Mouse (Mus musculus) kidney, postnatal 0 days (tissue): ENCODE data around the gene Bmpr2. TPM values are rescaled to one million over a fixed set of nuclear protein-coding genes. Genes with fewer than 3 reads are reported as not detected.

ENCODE experiments used
- ATAC-seq: fragments of 200-750 bp; cut with Nextera tagmentation; replicated peaks from 2 replicates; pipeline ENCODE4 v1.8.0; 2017; ENCODE audit warnings: low read depth, moderate number of reproducible peaks, moderate TSS enrichment, moderate library complexity; ENCODE audit not compliant: low FRiP score
- DNase-seq: peaks from one replicate; pipeline ENCODE4 v3.0.0-alpha.2; 2016; ENCODE audit warnings: low spot score
- H3K27ac ChIP-seq: fragments of 300-500 bp; sonication (generic); 2 replicates; pipeline ENCODE4 v1.5.1; 2014; ENCODE audit warnings: mild to moderate bottlenecking
- H3K27me3 ChIP-seq: fragments of 300-500 bp; sonication (generic); 2 replicates; pipeline ENCODE4 v1.6.1; 2014; ENCODE audit warnings: low read length, mixed read lengths; ENCODE audit not compliant: insufficient read depth
- H3K36me3 ChIP-seq: fragments of 300-500 bp; sonication (generic); 2 replicates; pipeline ENCODE4 v1.6.1; 2014; ENCODE audit warnings: low read length, mixed read lengths; ENCODE audit not compliant: insufficient read depth
- H3K4me1 ChIP-seq: fragments of 300-500 bp; sonication (generic); replicated peaks from 2 replicates; pipeline ENCODE4 v1.6.1; 2014; ENCODE audit warnings: antibody characterized with exemption, low read length, mixed read lengths; ENCODE audit not compliant: insufficient read depth
- H3K4me2 ChIP-seq: fragments of 300-500 bp; sonication (generic); 2 replicates; pipeline ENCODE4 v1.6.1; 2014; ENCODE audit warnings: mild to moderate bottlenecking, low read length, moderate library complexity, mixed read lengths
- H3K4me3 ChIP-seq: fragments of 300-500 bp; sonication (generic); replicated peaks from 2 replicates; pipeline ENCODE4 v1.5.1; 2014; ENCODE audit warnings: low read depth, low read length
- H3K9ac ChIP-seq: fragments of 300-500 bp; sonication (generic); 2 replicates; pipeline ENCODE4 v1.6.1; 2014; ENCODE audit warnings: low read depth, low read length
- H3K9me3 ChIP-seq: fragments of 300-500 bp; sonication (generic); replicated peaks from 2 replicates; pipeline ENCODE4 v1.6.1; 2016; ENCODE audit warnings: low read length, inconsistent platforms, mixed read lengths
- CTCF ChIP-seq: IDR thresholded peaks from 2 replicates; pipeline ENCODE4 v1.5.1; 2016; ENCODE audit warnings: antibody characterized with exemption, low read depth, mild to moderate bottlenecking, moderate library complexity
- WGBS: fragments of 180-500 bp; shearing (Covaris S2); extraction: QIAGEN DNeasy Blood & Tissue Kit; methylation state at CpG from one replicate; pipeline ENCODE4 v1.1.7; 2014; 5-methylcytosine and 5-hydroxymethylcytosine counted together
- polyA plus RNA-seq: library from polyadenylated mRNA; unstranded; fragments of >200 nt; fragmentation: Nextera tagmentation; extraction: Ambion mirVana; gene quantifications from 2 replicates; pipeline ENCODE4 v1.2.1, GENCODE M21; 2015

Gene Bmpr2
- polyA plus RNA-seq, 1 experiment from 2014 or later: 9.3 TPM

GRCm38 (mm10) chr1:59771871-59772270 is 8.7 kb downstream of the Bmpr2 start:
- Histone ChIP-seq H3K9me3 (no peaks in the 10 kb centered on the region), H3K4me2 (no peak overlapping the region), H3K4me1 (peaks cover 6% of the 10 kb centered on the region; the same call in 1 of the 2 replicates), H3K9ac (no peak overlapping the region), H3K36me3 (no peaks in the 10 kb centered on the region), H3K4me3 (no peak overlapping the region), H3K27me3 (no peaks in the 10 kb centered on the region), H3K27ac (no peak overlapping the region)
- DNase-seq (no peak), ATAC-seq (no peak)
- no peak for TF ChIP-seq CTCF
- WGBS: 15% methylated on average over 3 of the region's 3 CpGs

- ATAC-seq (no peak), DNase-seq (peak; percentile 55)
- TF ChIP-seq CTCF: no peak
- Histone ChIP-seq H3K4me2 (no peak overlapping the region), H3K9me3 (no peaks in the 10 kb centered on the region), H3K27ac (no peak overlapping the region), H3K4me1 (no peaks in the 10 kb centered on the region), H3K4me3 (no peak overlapping the region), H3K36me3 (no peaks in the 10 kb centered on the region), H3K9ac (no peak overlapping the region), H3K27me3 (no peaks in the 10 kb centered on the region)
- WGBS: 54% methylated on average over 1 of the region's 1 CpGs
These were observed 17.9 kb downstream of the Bmpr2 start for GRCm38 (mm10) chr1:59781080-59781479.

- H3K36me3 ChIP-seq: no peaks in the 10 kb centered on the region
- H3K9ac ChIP-seq: no peak overlapping the region
- DNase-seq (no peak), ATAC-seq (no peak)
- no peak for TF ChIP-seq CTCF
- H3K27me3 ChIP-seq: no peaks in the 10 kb centered on the region
- H3K4me3 ChIP-seq: no peak overlapping the region
- no peaks in the 10 kb centered on the region for H3K9me3 ChIP-seq
- no peak overlapping the region for H3K4me2 ChIP-seq
- WGBS: 77% methylated on average over 6 of the region's 6 CpGs
- H3K27ac ChIP-seq: no peak overlapping the region
- H3K4me1 ChIP-seq: 0 out of 2 replicates have a peak, but pooled peaks cover 3% of the 10 kb centered on the region
These were observed 25.8 kb downstream of the Bmpr2 start for GRCm38 (mm10) chr1:59788975-59789374.

GRCm38 (mm10) chr1:59789741-59790140 is 26.5 kb downstream of the Bmpr2 start:
- H3K27me3 ChIP-seq: no peaks in the 10 kb centered on the region
- no peak for TF ChIP-seq CTCF
- no peak overlapping the region for H3K4me2 ChIP-seq
- DNase-seq: no peak
- no peak for ATAC-seq
- no peaks in the 10 kb centered on the region for H3K36me3 ChIP-seq
- 0 out of 2 replicates have a peak, but pooled peaks cover 3% of the 10 kb centered on the region for H3K4me1 ChIP-seq
- WGBS: 79% methylated on average over 5 of the region's 5 CpGs
- no peaks in the 10 kb centered on the region for H3K9me3 ChIP-seq
- no peak overlapping the region for H3K9ac ChIP-seq
- no peak overlapping the region for H3K27ac ChIP-seq
- no peak overlapping the region for H3K4me3 ChIP-seq

GRCm38 (mm10) chr1:59795336-59795735 is 32.1 kb downstream of the Bmpr2 start:
- Histone ChIP-seq H3K9ac (no peak overlapping the region), H3K4me1 (no peaks in the 10 kb centered on the region), H3K27ac (no peak overlapping the region), H3K9me3 (no peaks in the 10 kb centered on the region), H3K4me3 (no peak overlapping the region), H3K36me3 (no peaks in the 10 kb centered on the region), H3K27me3 (no peaks in the 10 kb centered on the region), H3K4me2 (no peak overlapping the region)
- ATAC-seq (no peak), DNase-seq (peak; percentile 42)
- no peak for TF ChIP-seq CTCF
- WGBS: 50% methylated on average over 1 of the region's 1 CpGs

- ATAC-seq (no peak), DNase-seq (peak; percentile 46)
- H3K4me2 ChIP-seq: no peak overlapping the region
- TF ChIP-seq CTCF: no peak
- no peak overlapping the region for H3K4me3 ChIP-seq
- no peaks in the 10 kb centered on the region for H3K4me1 ChIP-seq
- no peaks in the 10 kb centered on the region for H3K36me3 ChIP-seq
- peak overlapping the region; percentile 19; the same call in 1 of the 2 replicates for H3K27ac ChIP-seq
- no peaks in the 10 kb centered on the region for H3K9me3 ChIP-seq
- WGBS: 59% methylated on average over 2 of the region's 2 CpGs
- no peak overlapping the region for H3K9ac ChIP-seq
- no peaks in the 10 kb centered on the region for H3K27me3 ChIP-seq
These were observed 34.7 kb downstream of the Bmpr2 start for GRCm38 (mm10) chr1:59797865-59798264.

- peak; percentile 22 for DNase-seq
These were observed 41.2 kb downstream of the Bmpr2 start for GRCm38 (mm10) chr1:59804363-59804762.

More at GRCm38 (mm10) chr1:59804363-59804762, 41.2 kb downstream of the Bmpr2 start:
- Histone ChIP-seq H3K4me2 (no peak overlapping the region), H3K27me3 (no peaks in the 10 kb centered on the region), H3K9me3 (no peaks in the 10 kb centered on the region), H3K27ac (no peak overlapping the region), H3K36me3 (no peaks in the 10 kb centered on the region), H3K4me1 (no peaks in the 10 kb centered on the region), H3K4me3 (no peak overlapping the region), H3K9ac (no peak overlapping the region)
- ATAC-seq: no peak
- WGBS: 40% methylated on average over 2 of the region's 2 CpGs
- no peak for TF ChIP-seq CTCF
